Mouse (Mus musculus) thymus, postnatal 25 days (tissue): Measurements from ENCODE around the gene Rhbdf2.

Experiments used
- DNase-seq: peaks from one replicate; pipeline ENCODE4 v3.0.0; 2022

Gene Rhbdf2

GRCm38 (mm10) chr11:116642681-116643578 lies 16.1 kb upstream of the Rhbdf2 start:
- peak; percentile 87 for DNase-seq

GRCm38 (mm10) chr11:116641731-116642130 lies 14.9 kb upstream of the Rhbdf2 start:
- DNase-seq = no peak

GRCm38 (mm10) chr11:116641168-116641567 lies 14.3 kb upstream of the Rhbdf2 start:
- peak; percentile 43 for DNase-seq

DNA sequence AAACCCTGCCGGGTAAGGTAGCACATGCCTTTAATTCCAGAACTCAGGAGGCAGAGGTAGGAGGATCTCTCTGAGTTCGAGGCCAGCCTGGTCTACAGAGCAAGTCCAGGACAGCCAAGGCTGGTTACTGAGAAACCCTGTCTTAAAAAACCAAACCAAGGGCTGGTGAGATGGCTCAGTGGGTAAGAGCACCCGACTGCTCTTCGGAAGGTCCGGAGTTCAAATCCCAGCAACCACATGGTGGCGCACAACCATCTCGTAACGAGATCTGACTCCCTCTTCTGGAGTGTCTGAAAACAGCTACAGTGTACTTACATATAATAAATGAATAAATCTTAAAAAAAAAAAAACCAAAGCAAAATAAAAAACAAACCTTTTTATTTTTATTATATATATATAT lies 9.8 kb upstream of the Rhbdf2 start:
- peak; percentile 48 for DNase-seq

- no peak for DNase-seq
Measured at GRCm38 (mm10) chr11:116632962-116633361, 6.1 kb upstream of the Rhbdf2 start.

GRCm38 (mm10) chr11:116630171-116630965 lies 3.5 kb upstream of the Rhbdf2 start:
- DNase-seq = no peak

DNA sequence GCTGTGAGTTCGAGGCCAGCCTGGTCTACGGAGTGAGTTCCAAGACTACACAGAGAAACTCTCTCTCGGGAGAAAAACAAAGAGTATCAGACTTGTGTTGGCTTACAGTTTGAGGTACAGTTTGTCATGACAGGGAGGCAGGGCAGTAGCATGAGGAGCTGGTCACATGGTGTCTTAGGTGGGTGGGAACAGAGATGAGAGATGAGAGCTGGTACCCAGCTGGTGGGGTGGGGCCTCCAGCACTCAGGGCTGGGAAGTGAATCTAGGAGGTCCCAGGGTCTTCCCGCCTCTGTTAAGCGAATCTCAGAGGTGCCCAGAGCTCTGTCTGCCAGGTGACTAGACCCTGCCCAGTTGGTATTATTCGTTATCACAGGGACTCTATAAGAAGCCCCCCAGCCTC lies 2.7 kb upstream of the Rhbdf2 start:
- DNase-seq = no peak

GRCm38 (mm10) chr11:116628712-116629111 lies 1.9 kb upstream of the Rhbdf2 start:
- peak; percentile 86 for DNase-seq

DNA sequence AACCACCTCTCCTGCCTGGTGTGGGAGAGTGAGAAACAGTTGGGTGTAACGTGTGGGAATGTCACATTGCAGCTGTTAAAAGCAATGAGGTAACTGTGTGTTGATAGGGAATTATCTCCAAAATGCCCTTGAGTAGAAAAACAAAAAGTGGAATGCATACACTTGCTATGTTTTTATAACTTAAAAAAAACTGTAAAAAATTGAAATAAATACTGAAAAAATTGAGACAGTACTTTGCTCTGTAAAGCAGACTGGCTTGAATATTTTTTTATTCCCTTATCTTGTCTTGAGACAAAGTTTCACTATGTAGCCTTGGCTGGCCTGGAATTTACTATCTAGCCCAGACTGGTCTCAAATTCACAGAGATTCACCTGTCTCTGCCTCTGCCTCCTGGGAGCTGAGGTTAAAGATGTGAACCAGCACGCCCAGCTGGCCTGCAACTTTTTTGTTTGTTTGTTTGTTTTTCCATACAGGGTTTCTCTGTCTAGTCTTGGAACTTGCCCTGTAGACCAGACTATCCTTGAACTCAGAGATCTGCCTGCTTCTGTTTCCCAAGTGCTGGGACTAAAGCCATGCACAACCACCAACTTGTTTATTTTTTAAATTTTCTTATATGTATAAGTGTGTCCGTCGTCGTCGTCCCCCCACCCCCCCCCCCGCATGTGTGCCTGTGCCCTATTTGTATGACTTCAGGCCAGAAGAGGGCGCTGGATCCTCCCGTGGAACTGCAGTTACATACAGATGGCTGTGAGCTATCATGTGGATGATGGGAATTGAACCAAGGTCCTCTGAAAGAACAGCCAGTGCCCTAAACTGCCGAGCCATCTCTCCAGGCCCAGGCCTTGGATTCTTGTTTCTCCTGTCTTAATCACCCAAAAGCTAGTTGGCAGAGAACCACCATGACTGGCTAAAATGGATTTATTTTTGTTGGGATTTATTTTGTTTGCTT lies 527 bp upstream of the Rhbdf2 start:
- peak; percentile 42 for DNase-seq

GRCm38 (mm10) chr11:116625081-116626000 lies 1.5 kb downstream of the Rhbdf2 start:
- DNase-seq = peak; percentile 53

GRCm38 (mm10) chr11:116624131-116624832 lies 2.5 kb downstream of the Rhbdf2 start:
- DNase-seq = peak; percentile 87

DNA sequence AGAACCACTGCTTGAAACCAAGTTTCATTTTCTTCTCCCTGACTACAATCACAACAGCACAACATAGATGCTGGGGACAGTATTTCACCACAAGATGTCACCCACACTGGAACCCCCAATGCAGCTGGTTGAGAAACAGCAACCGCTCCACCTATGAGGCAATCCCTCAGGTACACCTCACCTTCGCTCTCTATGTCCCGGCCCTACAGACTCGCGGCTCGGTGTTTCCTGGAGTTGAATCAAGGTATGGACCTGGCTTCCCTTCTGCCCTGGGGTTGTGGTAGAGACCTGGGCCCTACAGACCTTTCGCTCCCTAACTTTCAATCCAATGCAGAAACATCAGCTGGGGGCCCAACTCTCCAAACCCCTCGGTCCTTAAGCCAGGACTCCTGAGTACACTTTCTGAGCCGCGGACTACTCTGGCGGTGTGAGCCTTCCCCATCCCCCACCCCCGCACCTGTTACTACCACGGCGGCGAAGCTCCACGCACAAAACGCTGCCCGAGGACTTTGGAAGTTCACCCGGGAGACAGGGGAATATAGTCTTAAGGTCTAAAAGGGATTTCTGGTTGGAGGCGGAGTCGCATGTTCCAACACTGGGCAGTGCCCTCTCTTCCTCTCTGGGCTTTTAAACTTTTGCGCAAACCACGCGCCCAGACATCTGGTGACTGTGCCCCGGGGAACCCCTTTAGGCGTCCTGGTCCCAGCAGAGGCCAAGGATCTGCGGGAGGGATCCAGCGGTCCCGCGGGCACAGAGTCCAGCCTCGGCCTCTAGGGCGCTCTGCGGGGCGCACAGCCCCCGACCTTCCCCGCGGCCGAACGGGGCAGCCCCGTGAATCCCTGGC lies 3.3 kb downstream of the Rhbdf2 start:
- peak; percentile 25 for DNase-seq

DNA sequence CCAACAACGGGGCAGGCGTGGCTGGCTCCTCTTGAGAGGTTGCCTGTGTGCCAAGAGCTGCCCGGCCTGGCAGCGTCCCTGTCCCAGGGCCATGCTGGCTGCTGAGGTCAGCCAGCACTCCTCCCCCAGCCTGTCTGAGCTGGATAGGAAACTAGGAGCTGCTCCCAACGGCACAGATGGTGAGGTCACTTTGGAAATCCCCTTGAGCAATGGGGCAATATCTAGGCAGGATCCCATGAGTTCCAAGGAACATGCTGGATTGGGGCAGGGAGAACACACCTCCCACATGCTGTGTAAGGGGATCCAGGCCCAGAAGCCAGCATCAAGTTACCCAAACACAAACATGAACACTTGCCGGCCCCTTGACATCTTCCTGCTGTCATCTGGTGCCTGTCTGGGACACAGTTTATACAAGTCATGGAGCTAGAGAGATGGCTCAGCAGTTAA lies 5.5 kb downstream of the Rhbdf2 start:
- no peak for DNase-seq

GRCm38 (mm10) chr11:116620559-116621253 lies 6.1 kb downstream of the Rhbdf2 start:
- no peak for DNase-seq

- no peak for DNase-seq
Measured at GRCm38 (mm10) chr11:116620073-116620472, 6.7 kb downstream of the Rhbdf2 start.

DNA sequence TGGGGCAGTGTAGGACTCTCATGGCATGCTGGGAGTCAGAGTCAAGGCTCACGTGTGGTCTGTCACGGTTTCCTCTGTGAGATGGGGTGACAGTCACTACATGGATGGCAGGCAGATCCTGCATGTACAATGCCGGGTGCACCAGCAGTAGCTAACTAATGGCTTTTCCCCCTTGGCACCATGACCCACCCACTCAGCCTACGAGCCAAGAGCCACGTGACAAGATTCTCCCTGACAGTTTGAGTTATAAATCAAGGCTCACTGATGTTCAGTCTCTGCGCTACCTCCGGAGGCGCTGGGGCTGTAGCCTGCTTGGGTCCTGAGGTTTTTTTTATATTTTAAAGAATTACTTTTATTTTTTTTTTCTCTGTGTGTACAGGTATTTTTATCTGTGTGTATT lies 7.3 kb downstream of the Rhbdf2 start:
- DNase-seq = no peak

DNA sequence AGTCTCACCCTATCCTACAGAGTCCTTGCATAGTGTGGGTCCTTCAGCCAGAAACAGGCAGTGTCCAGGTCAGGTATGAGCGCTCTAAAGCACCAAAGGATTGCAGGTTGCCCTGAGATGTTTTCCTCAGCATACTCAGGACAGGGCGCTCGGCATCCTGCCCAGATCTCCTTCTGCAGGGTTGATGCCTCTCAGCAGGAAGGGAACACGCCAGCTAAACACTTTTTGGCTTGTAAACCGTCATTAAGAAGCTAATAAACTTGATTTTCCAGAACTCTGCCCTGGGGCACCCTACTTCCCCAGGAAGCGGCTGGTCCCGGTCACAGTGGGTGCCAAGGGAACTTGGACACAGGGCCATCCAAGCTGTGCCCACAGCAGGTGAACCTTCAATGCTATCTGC lies 7.7 kb downstream of the Rhbdf2 start:
- no peak for DNase-seq

- DNase-seq = no peak
Measured at GRCm38 (mm10) chr11:116618666-116619065, 8.2 kb downstream of the Rhbdf2 start.

DNA sequence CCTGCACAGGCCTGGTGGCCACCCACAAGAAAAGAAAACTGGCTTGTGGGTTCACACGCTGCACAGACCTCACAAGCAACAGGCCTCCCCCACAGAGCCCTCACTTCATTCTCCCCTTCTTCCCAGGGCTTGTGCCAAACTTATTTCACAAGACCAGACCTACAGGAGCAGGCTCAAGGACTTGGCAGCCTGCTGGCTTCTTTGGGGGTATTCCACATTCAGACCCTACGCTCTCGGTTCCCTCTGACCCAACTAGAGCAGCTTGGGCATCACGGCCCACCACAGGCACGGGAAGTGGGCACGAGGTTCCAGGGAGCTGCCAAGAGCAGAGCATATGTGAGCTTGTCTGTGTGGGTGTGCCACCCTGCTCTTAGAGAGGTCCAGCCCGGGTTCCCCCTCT lies 9.2 kb downstream of the Rhbdf2 start:
- no peak for DNase-seq
